Mouse (Mus musculus): ENCODE data around the gene Gcn1l1.

GRCm38 (mm10) chr5:115613332-115613731 is 48.3 kb downstream of the Gcn1l1 start:
- TF ChIP-seq CTCF (IDR thresholded peaks at IDR 0.05; ENCODE audit: low read depth) (no peak), EP300 (IDR thresholded peaks at IDR 0.05; ENCODE audit: low read depth) (no peak)
